Mouse (Mus musculus) small intestine, adult 2 months (tissue): ENCODE measurements around the gene Lnpk. TPM values are rescaled to one million over a fixed set of nuclear protein-coding genes. Genes with fewer than 3 reads are reported as not detected.
A peak's percentile ranks its signal among the peaks of the same experiment; 100 is the strongest.

Experiments used
- H3K27ac ChIP-seq: fragments of 200-500 bp; 2 replicates; pipeline ENCODE4 v1.5.1; 2012; ENCODE audit warnings: low read depth, low read length, control low read depth, inconsistent platforms; ENCODE audit not compliant: insufficient read depth
- H3K27me3 ChIP-seq: fragments of 200-500 bp; 2 replicates; pipeline ENCODE4 v1.6.1; 2012; ENCODE audit warnings: mild to moderate bottlenecking, moderate library complexity, low read length, inconsistent platforms; ENCODE audit not compliant: control insufficient read depth, insufficient read depth
- H3K36me3 ChIP-seq: fragments of 200-500 bp; 2 replicates; pipeline ENCODE4 v1.6.1; 2012; ENCODE audit warnings: mild to moderate bottlenecking, low read length, control low read depth, inconsistent platforms; ENCODE audit not compliant: control insufficient read depth, insufficient read depth
- H3K4me1 ChIP-seq: fragments of 200-500 bp; 2 replicates; pipeline ENCODE4 v1.6.1; 2012; ENCODE audit warnings: low read length, inconsistent platforms, mixed read lengths; ENCODE audit not compliant: control insufficient read depth, insufficient read depth, insufficient read length
- H3K4me3 ChIP-seq: fragments of 200-500 bp; 2 replicates; pipeline ENCODE4 v1.5.1; 2012; ENCODE audit warnings: low read depth, mild to moderate bottlenecking, control low read depth, inconsistent platforms, low read length, moderate library complexity
- CTCF ChIP-seq: fragments of 200-500 bp; IDR thresholded peaks from 2 replicates; pipeline ENCODE4 v1.5.1; 2012; ENCODE audit warnings: low read depth, mild to moderate bottlenecking, control low read depth, inconsistent platforms, low read length, moderate library complexity, mixed read lengths; ENCODE audit not compliant: insufficient replicate concordance, insufficient read length; ENCODE audit errors: extremely low read depth
- POLR2A ChIP-seq: fragments of 200-500 bp; IDR thresholded peaks from 2 replicates; pipeline ENCODE4 v1.6.1; 2012; ENCODE audit warnings: low read depth, mild to moderate bottlenecking, control low read depth, inconsistent platforms, low read length, moderate library complexity
- WGBS: fragments of 180-500 bp; shearing (Covaris S2); methylation state at CpG from one replicate; pipeline ENCODE4 v1.1.7; 2018; 5-methylcytosine and 5-hydroxymethylcytosine counted together
- polyA plus RNA-seq: library from polyadenylated mRNA; depleted of rRNA; stranded (reverse); fragments of >200 nt; gene quantifications from 2 replicates; pipeline ENCODE4 v1.2.3, GENCODE M21; 2012; rRNA removed

Gene Lnpk
- polyA plus RNA-seq = 1.5 and 1.6 TPM in 2 replicates

GRCm38 (mm10) chr2:74578843-74579489, at the start of gene Lnpk:
TSS of gene Lnpk (minus strand) at chr2:74579435.
- TF ChIP-seq CTCF (no peak), POLR2A (peak; percentile 63)
- Histone ChIP-seq H3K27me3 (no peaks in the 10 kb centered on the region), H3K27ac (peak within 1 kb of the TSS; percentile 22; the same call in 1 of the 2 replicates), H3K4me3 (peak within 1 kb of the TSS; percentile 79), H3K36me3 (no peaks in the 10 kb centered on the region), H3K4me1 (no peaks in the 10 kb centered on the region)
- WGBS = under 1% methylated on average over 34 of the region's 34 CpGs

- Histone ChIP-seq H3K4me3 (no peak overlapping the region), H3K27me3 (no peaks in the 10 kb centered on the region), H3K36me3 (no peaks in the 10 kb centered on the region), H3K4me1 (no peaks in the 10 kb centered on the region), H3K27ac (no peak overlapping the region)
- TF ChIP-seq CTCF = no peak
- WGBS = 87% methylated on average over 10 of the region's 10 CpGs
Observed at GRCm38 (mm10) chr2:74620368-74620767, 41.1 kb upstream of the Lnpk start.

GRCm38 (mm10) chr2:74619676-74620246, 40.5 kb upstream of the Lnpk start:
- Histone ChIP-seq H3K4me1 (no peaks in the 10 kb centered on the region), H3K27ac (no peak overlapping the region), H3K4me3 (no peak overlapping the region), H3K27me3 (no peaks in the 10 kb centered on the region), H3K36me3 (no peaks in the 10 kb centered on the region)
- TF ChIP-seq CTCF = no peak
- no peak for TF ChIP-seq POLR2A
- 83% methylated on average over 3 of the region's 3 CpGs for WGBS

- WGBS = 76% methylated on average over 9 of the region's 9 CpGs
- no peak overlapping the region for H3K27ac ChIP-seq
- H3K4me1 ChIP-seq = no peaks in the 10 kb centered on the region
- TF ChIP-seq POLR2A = no peak
- TF ChIP-seq CTCF = no peak
- H3K4me3 ChIP-seq = no peak overlapping the region
- H3K27me3 ChIP-seq = no peaks in the 10 kb centered on the region
- H3K36me3 ChIP-seq = no peaks in the 10 kb centered on the region
Observed at GRCm38 (mm10) chr2:74617706-74618105, 38.5 kb upstream of the Lnpk start.

- Histone ChIP-seq H3K27me3 (no peaks in the 10 kb centered on the region), H3K36me3 (no peaks in the 10 kb centered on the region), H3K4me1 (no peaks in the 10 kb centered on the region), H3K4me3 (no peak overlapping the region), H3K27ac (no peak overlapping the region)
- WGBS = 89% methylated on average over 4 of the region's 4 CpGs
- TF ChIP-seq POLR2A = no peak
- TF ChIP-seq CTCF = no peak
Observed at GRCm38 (mm10) chr2:74611406-74611805, 32.2 kb upstream of the Lnpk start.

GRCm38 (mm10) chr2:74609350-74609749, 30.1 kb upstream of the Lnpk start:
- no peaks in the 10 kb centered on the region for H3K4me1 ChIP-seq
- no peak overlapping the region for H3K4me3 ChIP-seq
- TF ChIP-seq CTCF (no peak), POLR2A (no peak)
- H3K27me3 ChIP-seq = no peaks in the 10 kb centered on the region
- no peaks in the 10 kb centered on the region for H3K36me3 ChIP-seq
- H3K27ac ChIP-seq = no peak overlapping the region

- Histone ChIP-seq H3K27ac (no peak overlapping the region), H3K4me1 (no peaks in the 10 kb centered on the region), H3K36me3 (no peaks in the 10 kb centered on the region), H3K27me3 (no peaks in the 10 kb centered on the region), H3K4me3 (no peak overlapping the region)
- WGBS = 69% methylated on average over 5 of the region's 5 CpGs
- TF ChIP-seq POLR2A (no peak), CTCF (no peak)
Observed at GRCm38 (mm10) chr2:74606087-74606760, 27.0 kb upstream of the Lnpk start.

- no peaks in the 10 kb centered on the region for H3K27me3 ChIP-seq
- no peak overlapping the region for H3K4me3 ChIP-seq
- WGBS = 56% methylated on average over 3 of the region's 3 CpGs
- H3K36me3 ChIP-seq = no peaks in the 10 kb centered on the region
- TF ChIP-seq POLR2A = no peak
- no peak for TF ChIP-seq CTCF
- H3K27ac ChIP-seq = no peak overlapping the region
- no peaks in the 10 kb centered on the region for H3K4me1 ChIP-seq
Observed at GRCm38 (mm10) chr2:74604011-74604410, 24.8 kb upstream of the Lnpk start.
